Mouse (Mus musculus): Measurements from ENCODE around the gene Cuzd1. TPM values are rescaled to one million over a fixed set of nuclear protein-coding genes. Genes with fewer than 3 reads are reported as not detected.

Gene Cuzd1
- polyA plus RNA-seq, 1 experiment from 2014 or later = not detected

GRCm38 (mm10) chr7:131327054-131327453 is 5.0 kb upstream of the Cuzd1 start:
- H3K4me1 ChIP-seq = no peaks in the 10 kb centered on the region
- no peaks in the 10 kb centered on the region for H3K27me3 ChIP-seq (replicated peaks; ENCODE audit: low read depth, poor library complexity, severe bottlenecking)
- 84% methylated on average over 5 of the region's 5 CpGs for WGBS
- H3K27ac ChIP-seq (replicated peaks) = no peak overlapping the region
- no peaks in the 10 kb centered on the region for H3K36me3 ChIP-seq (replicated peaks)
- no peak overlapping the region for H3K4me3 ChIP-seq
- no peak for DNase-seq (ENCODE audit: low spot score)
- no peaks in the 10 kb centered on the region for H3K9me3 ChIP-seq

- WGBS = 75% methylated on average over 7 of the region's 7 CpGs
- Histone ChIP-seq H3K4me3 (no peak overlapping the region), H3K36me3 (replicated peaks) (no peaks in the 10 kb centered on the region), H3K27me3 (replicated peaks; ENCODE audit: low read depth, poor library complexity, severe bottlenecking) (no peaks in the 10 kb centered on the region), H3K4me1 (no peaks in the 10 kb centered on the region), H3K9me3 (no peaks in the 10 kb centered on the region), H3K27ac (replicated peaks) (no peak overlapping the region)
- no peak for DNase-seq (ENCODE audit: low spot score)
Measured at GRCm38 (mm10) chr7:131318340-131318739, 3.8 kb downstream of the Cuzd1 start.

- Histone ChIP-seq H3K27ac (replicated peaks) (no peak overlapping the region), H3K4me3 (no peak overlapping the region), H3K9me3 (no peaks in the 10 kb centered on the region), H3K4me1 (no peaks in the 10 kb centered on the region), H3K36me3 (replicated peaks) (no peaks in the 10 kb centered on the region), H3K27me3 (replicated peaks; ENCODE audit: low read depth, poor library complexity, severe bottlenecking) (no peaks in the 10 kb centered on the region)
- 70% methylated on average over 12 of the region's 12 CpGs for WGBS
- DNase-seq (ENCODE audit: low spot score) = peak; percentile 14
Measured at GRCm38 (mm10) chr7:131317587-131317986, 4.5 kb downstream of the Cuzd1 start.

GRCm38 (mm10) chr7:131314493-131314892 is 7.6 kb downstream of the Cuzd1 start:
- DNase-seq (ENCODE audit: low spot score) = no peak
- 81% methylated on average over 7 of the region's 7 CpGs for WGBS

GRCm38 (mm10) chr7:131306733-131307132 is 15.4 kb downstream of the Cuzd1 start:
- H3K36me3 ChIP-seq (replicated peaks) = no peaks in the 10 kb centered on the region
- no peaks in the 10 kb centered on the region for H3K27me3 ChIP-seq (replicated peaks; ENCODE audit: low read depth, poor library complexity, severe bottlenecking)
- no peak for DNase-seq (ENCODE audit: low spot score)
- no peak overlapping the region for H3K4me3 ChIP-seq
- no peaks in the 10 kb centered on the region for H3K9me3 ChIP-seq
- no peak overlapping the region for H3K27ac ChIP-seq (replicated peaks)
- WGBS = 81% methylated on average over 5 of the region's 5 CpGs
- H3K4me1 ChIP-seq = no peaks in the 10 kb centered on the region

More at GRCm38 (mm10) chr7:131314493-131314892, 7.6 kb downstream of the Cuzd1 start:
- no peaks in the 10 kb centered on the region for H3K36me3 ChIP-seq (replicated peaks)
- H3K27ac ChIP-seq (replicated peaks) = no peak overlapping the region
- no peaks in the 10 kb centered on the region for H3K4me1 ChIP-seq
- no peak overlapping the region for H3K4me3 ChIP-seq
- no peaks in the 10 kb centered on the region for H3K27me3 ChIP-seq (replicated peaks; ENCODE audit: low read depth, poor library complexity, severe bottlenecking)
- no peaks in the 10 kb centered on the region for H3K9me3 ChIP-seq

- Histone ChIP-seq H3K4me1 (no peaks in the 10 kb centered on the region), H3K4me3 (no peak overlapping the region), H3K36me3 (replicated peaks) (no peaks in the 10 kb centered on the region), H3K27ac (replicated peaks) (no peak overlapping the region), H3K27me3 (replicated peaks; ENCODE audit: low read depth, poor library complexity, severe bottlenecking) (no peaks in the 10 kb centered on the region), H3K9me3 (no peaks in the 10 kb centered on the region)
- 80% methylated on average over 8 of the region's 8 CpGs for WGBS
- DNase-seq (ENCODE audit: low spot score) = no peak
Measured at GRCm38 (mm10) chr7:131303340-131303739, 18.8 kb downstream of the Cuzd1 start.

- no peaks in the 10 kb centered on the region for H3K27me3 ChIP-seq (replicated peaks; ENCODE audit: low read depth, poor library complexity, severe bottlenecking)
- DNase-seq (ENCODE audit: low spot score) = no peak
- 79% methylated on average over 8 of the region's 8 CpGs for whole genome bisulfite sequencing
Measured at GRCm38 (mm10) chr7:131297151-131297550, 24.9 kb downstream of the Cuzd1 start.

GRCm38 (mm10) chr7:131265851-131266250 is 56.2 kb downstream of the Cuzd1 start:
- Histone ChIP-seq H3K27ac (replicated peaks) (no peak overlapping the region), H3K4me3 (no peak overlapping the region), H3K9me3 (no peaks in the 10 kb centered on the region), H3K27me3 (replicated peaks; ENCODE audit: low read depth, poor library complexity, severe bottlenecking) (no peaks in the 10 kb centered on the region), H3K36me3 (replicated peaks) (no peaks in the 10 kb centered on the region), H3K4me1 (no peaks in the 10 kb centered on the region)
- DNase-seq (ENCODE audit: low spot score) = no peak
- WGBS = 70% methylated on average over 4 of the region's 4 CpGs

More at GRCm38 (mm10) chr7:131297151-131297550, 24.9 kb downstream of the Cuzd1 start:
- Histone ChIP-seq H3K27ac (replicated peaks) (no peak overlapping the region), H3K4me3 (no peak overlapping the region), H3K36me3 (replicated peaks) (no peaks in the 10 kb centered on the region), H3K4me1 (no peaks in the 10 kb centered on the region), H3K9me3 (no peaks in the 10 kb centered on the region)

- H3K27me3 ChIP-seq (replicated peaks; ENCODE audit: low read depth, poor library complexity, severe bottlenecking) = no peaks in the 10 kb centered on the region
- WGBS = 90% methylated on average over 4 of the region's 4 CpGs
- DNase-seq (ENCODE audit: low spot score) = no peak
Measured at GRCm38 (mm10) chr7:131264251-131264650, 57.8 kb downstream of the Cuzd1 start.

GRCm38 (mm10) chr7:131260946-131261345 is 61.1 kb downstream of the Cuzd1 start:
- DNase-seq (ENCODE audit: low spot score) = no peak
- Histone ChIP-seq H3K27me3 (replicated peaks; ENCODE audit: low read depth, poor library complexity, severe bottlenecking) (no peaks in the 10 kb centered on the region), H3K4me1 (no peaks in the 10 kb centered on the region), H3K9me3 (no peaks in the 10 kb centered on the region), H3K4me3 (no peak overlapping the region), H3K27ac (replicated peaks) (no peak overlapping the region), H3K36me3 (replicated peaks) (no peaks in the 10 kb centered on the region)
- 75% methylated on average over 6 of the region's 6 CpGs for WGBS

More at GRCm38 (mm10) chr7:131264251-131264650, 57.8 kb downstream of the Cuzd1 start:
- H3K36me3 ChIP-seq (replicated peaks) = no peaks in the 10 kb centered on the region
- H3K9me3 ChIP-seq = no peaks in the 10 kb centered on the region
- H3K4me1 ChIP-seq = no peaks in the 10 kb centered on the region
- no peak overlapping the region for H3K27ac ChIP-seq (replicated peaks)
- H3K4me3 ChIP-seq = no peak overlapping the region

Other genes starting within 250 kb of the Cuzd1 start
- not detected in 2 replicates for gene 4933402N03Rik, start 176.0 kb downstream of the Cuzd1 start, polyA plus RNA-seq (2016; fragmentation: Nextera tagmentation; extraction: Ambion mirVana)
- gene 5430419D17Rik, start 147.9 kb downstream of the Cuzd1 start, polyA plus RNA-seq (2016; fragmentation: Nextera tagmentation; extraction: Ambion mirVana) = not detected in 2 replicates
- gene Fam24b, start 7.2 kb upstream of the Cuzd1 start, polyA plus RNA-seq (2016; fragmentation: Nextera tagmentation; extraction: Ambion mirVana) = not detected in 2 replicates
- gene Fam24a, start 11.6 kb upstream of the Cuzd1 start, polyA plus RNA-seq (2016; fragmentation: Nextera tagmentation; extraction: Ambion mirVana) = not detected in 2 replicates
- gene 2310057M21Rik, start 40.5 kb upstream of the Cuzd1 start, polyA plus RNA-seq (2016; fragmentation: Nextera tagmentation; extraction: Ambion mirVana) = 20.8 and 23.9 TPM in 2 replicates
- gene Pstk, start 48.8 kb upstream of the Cuzd1 start, polyA plus RNA-seq (2016; fragmentation: Nextera tagmentation; extraction: Ambion mirVana) = 71.4 and 75.2 TPM in 2 replicates
- gene Ikzf5, start 88.2 kb upstream of the Cuzd1 start, polyA plus RNA-seq (2016; fragmentation: Nextera tagmentation; extraction: Ambion mirVana) = 17.3 and 18.1 TPM in 2 replicates
- gene Acadsb, start 88.3 kb upstream of the Cuzd1 start, polyA plus RNA-seq (2016; fragmentation: Nextera tagmentation; extraction: Ambion mirVana) = 59.5 and 67.4 TPM in 2 replicates
- 0.10 and 0.44 TPM in 2 replicates for gene Hmx3, start 220.6 kb upstream of the Cuzd1 start, polyA plus RNA-seq (2016; fragmentation: Nextera tagmentation; extraction: Ambion mirVana)
- gene Hmx2, start 226.5 kb upstream of the Cuzd1 start, polyA plus RNA-seq (2016; fragmentation: Nextera tagmentation; extraction: Ambion mirVana) = 0.27 and 0.44 TPM in 2 replicates
- gene Bub3, start 237.9 kb upstream of the Cuzd1 start, polyA plus RNA-seq (2016; fragmentation: Nextera tagmentation; extraction: Ambion mirVana) = 312 and 325 TPM in 2 replicates